Mouse (Mus musculus) T-helper 2 cell (primary cell): ENCODE data around the gene Pknox2.

Source experiments
- in situ Hi-C: fragments of 300-600 bp; cut with MboI, MseI; formaldehyde crosslinking; loops from one replicate; pipeline ENCODE4 v1.15.1; 2025; ENCODE audit warnings: high pct_unique_total_duplicates

Gene Pknox2

DNA sequence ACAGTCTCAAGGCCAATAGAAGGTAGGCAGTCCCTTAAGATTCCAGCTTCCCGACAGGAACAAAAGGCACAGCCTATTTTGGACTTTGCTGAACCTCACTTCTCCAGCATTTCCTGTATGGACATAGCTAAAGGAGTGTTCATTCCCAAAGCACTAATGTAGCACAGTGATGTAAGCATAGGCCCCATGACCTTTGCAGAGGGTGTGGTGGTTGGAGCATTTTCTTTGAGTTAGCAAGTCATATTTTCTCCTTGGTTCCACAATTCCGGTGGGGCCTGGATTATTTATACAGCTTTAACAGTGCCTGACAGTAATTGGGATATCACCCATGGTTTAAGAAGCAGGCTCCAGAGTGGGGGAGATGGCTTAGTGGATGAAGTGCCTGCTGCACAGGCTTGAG is 298.5 kb downstream of the Pknox2 start:
- in situ Hi-C loops: no loop called here

DNA sequence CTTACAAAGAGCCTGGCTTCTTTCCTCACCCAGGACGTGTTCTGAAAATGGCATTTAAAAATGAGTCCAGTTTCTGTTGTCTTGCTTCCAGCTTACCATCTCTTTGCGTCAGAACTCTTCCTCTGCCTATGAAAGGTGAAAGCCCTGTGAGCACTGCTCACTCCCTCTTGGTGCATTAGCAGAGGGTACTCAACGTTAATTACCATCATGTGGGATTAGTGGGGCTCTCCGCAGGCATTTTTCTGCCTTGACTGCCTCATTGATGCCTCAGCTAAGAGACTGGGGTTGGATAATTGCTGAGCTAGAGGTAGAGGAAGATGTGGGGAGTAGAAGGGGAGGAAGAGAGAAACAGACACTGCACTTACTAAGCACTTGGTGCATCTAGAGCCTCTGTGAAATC is 300.9 kb downstream of the Pknox2 start:
- in situ Hi-C loops: no loop called here
